Mouse (Mus musculus): Measurements from ENCODE around the gene Arhgef33.

DNA sequence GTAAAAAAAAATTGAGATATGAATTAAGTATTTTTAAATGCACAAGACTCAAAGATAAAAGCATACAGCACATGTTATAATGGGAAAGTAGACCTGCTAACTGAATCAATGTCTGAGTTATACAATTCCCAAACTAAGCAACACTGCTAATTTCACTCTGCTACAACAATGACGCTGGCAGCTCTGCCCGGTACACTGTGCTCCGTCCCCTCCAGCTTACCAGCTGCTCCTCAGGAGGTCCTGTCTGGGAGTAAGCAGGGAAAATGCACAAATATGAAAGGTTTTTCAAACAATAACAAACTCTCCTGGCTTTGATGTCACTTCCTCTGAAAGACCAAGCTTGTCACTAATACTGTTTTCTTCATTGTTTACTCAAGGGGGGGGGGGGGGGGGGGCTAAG lies 127.2 kb downstream of the Arhgef33 start:
- TF ChIP-seq POLR2A (IDR thresholded peaks at IDR 0.05; ENCODE audit: insufficient read length, low read depth) (no peak), POLR2AphosphoS2 (IDR thresholded peaks at IDR 0.05; ENCODE audit: insufficient read length, low read depth) (no peak), USF1 (IDR thresholded peaks at IDR 0.05; ENCODE audit: low read depth) (no peak), MAX (IDR thresholded peaks at IDR 0.05; ENCODE audit: low read depth) (no peak), REST (IDR thresholded peaks at IDR 0.05; ENCODE audit: insufficient read depth, insufficient read length) (no peak), E2F4 (IDR thresholded peaks at IDR 0.05; ENCODE audit: insufficient read depth) (no peak), SRF (IDR thresholded peaks at IDR 0.05; ENCODE audit: control insufficient read depth, insufficient read length, low read depth) (no peak), MYOD1 (IDR thresholded peaks at IDR 0.05; ENCODE audit: control insufficient read depth in 1 of 3, insufficient read length in 2 of 3, low read depth in 2 of 3) (no peak), TCF3 (IDR thresholded peaks at IDR 0.05; ENCODE audit: insufficient read length, low read depth) (no peak)
